Mouse (Mus musculus) limb, embryonic 11.5 days (tissue): Measurements from ENCODE around the gene Timm17b. TPM values are rescaled to one million over a fixed set of nuclear protein-coding genes. Genes with fewer than 3 reads are reported as not detected.

ENCODE experiments used
- ATAC-seq: fragments of 200-750 bp; cut with Nextera tagmentation; 2 replicates; pipeline ENCODE4 v1.8.0; 2017; ENCODE audit warnings: low read depth; ENCODE audit not compliant: insufficient number of reproducible peaks, low FRiP score, low TSS enrichment
- DNase-seq: peaks from one replicate; pipeline ENCODE4 v3.0.0-alpha.2; 2015; ENCODE audit warnings: low spot score
- H3K27ac ChIP-seq: fragments of 300-500 bp; sonication (generic); replicated peaks from 2 replicates; pipeline ENCODE4 v1.5.1; 2014; ENCODE audit warnings: low read depth, mild to moderate bottlenecking, low read length
- H3K27me3 ChIP-seq: fragments of 300-500 bp; sonication (generic); 2 replicates; pipeline ENCODE4 v1.6.1; 2014; ENCODE audit warnings: mild to moderate bottlenecking, low read length, mixed read lengths; ENCODE audit not compliant: control insufficient read depth, insufficient read depth
- H3K36me3 ChIP-seq: fragments of 300-500 bp; sonication (generic); 2 replicates; pipeline ENCODE4 v1.6.1; 2014; ENCODE audit warnings: mild to moderate bottlenecking, low read length, moderate library complexity, mixed read lengths; ENCODE audit not compliant: control insufficient read depth, insufficient read depth
- H3K4me1 ChIP-seq: fragments of 300-500 bp; sonication (generic); 2 replicates; pipeline ENCODE4 v1.6.1; 2014; ENCODE audit warnings: low read length, mixed read lengths; ENCODE audit not compliant: control insufficient read depth, insufficient read depth
- H3K4me2 ChIP-seq: fragments of 300-500 bp; sonication (generic); 2 replicates; pipeline ENCODE4 v1.6.1; 2014; ENCODE audit warnings: low read depth, mild to moderate bottlenecking, moderate library complexity; ENCODE audit not compliant: severe bottlenecking
- H3K4me3 ChIP-seq: fragments of 300-500 bp; sonication (generic); 2 replicates; pipeline ENCODE4 v1.5.1; 2014; ENCODE audit warnings: low read depth, low read length
- H3K9ac ChIP-seq: fragments of 300-500 bp; sonication (generic); 2 replicates; pipeline ENCODE4 v1.6.1; 2014; ENCODE audit warnings: mild to moderate bottlenecking, low read length
- H3K9me3 ChIP-seq: fragments of 300-500 bp; sonication (generic); 2 replicates; pipeline ENCODE4 v1.6.1; 2016; ENCODE audit warnings: low read length; ENCODE audit not compliant: control insufficient read depth
- WGBS: fragments of 180-500 bp; shearing (Covaris S2); extraction: QIAGEN DNeasy Blood & Tissue Kit; methylation state at CpG from one replicate; pipeline ENCODE4 v1.1.7; 2014; 5-methylcytosine and 5-hydroxymethylcytosine counted together
- polyA plus RNA-seq: library from polyadenylated mRNA; unstranded; fragments of >200 nt; fragmentation: Nextera tagmentation; extraction: Ambion mirVana; gene quantifications from 2 replicates; pipeline ENCODE4 v1.2.1, GENCODE M21; 2014

Gene Timm17b
- polyA plus RNA-seq, 1 experiment from 2014 or later = 195 TPM

GRCm38 (mm10) chrX:7927116-7927515 lies 28.0 kb downstream of the Timm17b start:
- Histone ChIP-seq H3K27me3 (peaks cover 47% of the 10 kb centered on the region), H3K27ac (no peak overlapping the region), H3K4me1 (no peaks in the 10 kb centered on the region), H3K9me3 (no peaks in the 10 kb centered on the region; the same call in 1 of the 2 replicates), H3K4me2 (no peak overlapping the region), H3K4me3 (no peak overlapping the region), H3K36me3 (no peaks in the 10 kb centered on the region; the same call in 1 of the 2 replicates), H3K9ac (no peak overlapping the region)
- ATAC-seq = no peak
- WGBS = 24% methylated on average over 10 of the region's 10 CpGs
- no peak for DNase-seq

- Histone ChIP-seq H3K27ac (no peak within 1 kb of the TSS), H3K27me3 (peaks cover 37% of the 10 kb centered on the region)
These were observed 29.2 kb downstream of the Timm17b start, which contains the start of gene Eras for GRCm38 (mm10) chrX:7928270-7928790. Gene Eras (minus strand): TSS chrX:7928607.

GRCm38 (mm10) chrX:7936874-7937273 lies 37.7 kb downstream of the Timm17b start:
- WGBS = 43% methylated on average over 11 of the region's 11 CpGs
- Histone ChIP-seq H3K4me1 (no peaks in the 10 kb centered on the region), H3K4me3 (no peak overlapping the region), H3K27ac (no peak overlapping the region), H3K9me3 (no peaks in the 10 kb centered on the region), H3K4me2 (no peak overlapping the region), H3K27me3 (no peaks in the 10 kb centered on the region), H3K9ac (no peak overlapping the region), H3K36me3 (peaks cover 2% of the 10 kb centered on the region; the same call in 1 of the 2 replicates)
- ATAC-seq (no peak), DNase-seq (no peak)

More at GRCm38 (mm10) chrX:7928270-7928790, 29.2 kb downstream of the Timm17b start, which contains the start of gene Eras:
- ATAC-seq (no peak), DNase-seq (no peak)
- no peak within 1 kb of the TSS for H3K4me3 ChIP-seq
- no peaks in the 10 kb centered on the region; the same call in 1 of the 2 replicates for H3K36me3 ChIP-seq
- H3K9me3 ChIP-seq = no peaks in the 10 kb centered on the region; the same call in 1 of the 2 replicates
- no peaks in the 10 kb centered on the region for H3K4me1 ChIP-seq
- WGBS = 16% methylated on average over 15 of the region's 19 CpGs
- no peak within 1 kb of the TSS for H3K9ac ChIP-seq
- no peak within 1 kb of the TSS for H3K4me2 ChIP-seq

GRCm38 (mm10) chrX:7937667-7938066 lies 38.5 kb downstream of the Timm17b start:
- Histone ChIP-seq H3K4me2 (no peak overlapping the region), H3K27me3 (no peaks in the 10 kb centered on the region), H3K4me3 (no peak overlapping the region), H3K36me3 (peaks cover 2% of the 10 kb centered on the region; the same call in 1 of the 2 replicates), H3K9ac (no peak overlapping the region), H3K27ac (no peak overlapping the region), H3K4me1 (no peaks in the 10 kb centered on the region), H3K9me3 (no peaks in the 10 kb centered on the region)
- no peak for DNase-seq
- 89% methylated on average over 6 of the region's 6 CpGs for WGBS
- no peak for ATAC-seq

- no peaks in the 10 kb centered on the region for H3K9me3 ChIP-seq
- ATAC-seq = no peak
- no peaks in the 10 kb centered on the region for H3K27me3 ChIP-seq
- no peak overlapping the region for H3K27ac ChIP-seq
- no peak overlapping the region for H3K9ac ChIP-seq
- H3K4me3 ChIP-seq = no peak overlapping the region
- H3K36me3 ChIP-seq = no peaks in the 10 kb centered on the region
- no peak overlapping the region for H3K4me2 ChIP-seq
- DNase-seq = no peak
- 60% methylated on average over 8 of the region's 8 CpGs for WGBS
- H3K4me1 ChIP-seq = no peaks in the 10 kb centered on the region
These were observed 46.5 kb downstream of the Timm17b start for GRCm38 (mm10) chrX:7945618-7946017.

- H3K9ac ChIP-seq = peak within 1 kb of the TSS; percentile 58
- H3K9me3 ChIP-seq = no peaks in the 10 kb centered on the region
- WGBS = 18% methylated on average over 36 of the region's 37 CpGs
- H3K27ac ChIP-seq = no peak within 1 kb of the TSS
- peak; percentile 41 for ATAC-seq
- H3K4me3 ChIP-seq = peak within 1 kb of the TSS; percentile 36
- no peaks in the 10 kb centered on the region for H3K27me3 ChIP-seq
- H3K36me3 ChIP-seq = no peaks in the 10 kb centered on the region
- H3K4me1 ChIP-seq = no peaks in the 10 kb centered on the region
- peak within 1 kb of the TSS; percentile 50 for H3K4me2 ChIP-seq
- peak; percentile 23 for DNase-seq
These were observed 48.1 kb downstream of the Timm17b start, which contains the start of gene Hdac6 for GRCm38 (mm10) chrX:7947108-7947899. Gene Hdac6 (minus strand): TSS chrX:7947889.

- H3K36me3 ChIP-seq = no peaks in the 10 kb centered on the region
- H3K27me3 ChIP-seq = no peaks in the 10 kb centered on the region
- peak overlapping the region; percentile 26 for H3K4me3 ChIP-seq
- WGBS = 16% methylated on average over 38 of the region's 38 CpGs
- no peak overlapping the region for H3K27ac ChIP-seq
- peak; percentile 91 for DNase-seq
- H3K9ac ChIP-seq = peak overlapping the region; percentile 58
- H3K4me1 ChIP-seq = no peaks in the 10 kb centered on the region
- H3K9me3 ChIP-seq = no peaks in the 10 kb centered on the region
- ATAC-seq = peak; percentile 99; the same call in 1 of the 2 replicates
- peak overlapping the region; percentile 31 for H3K4me2 ChIP-seq
These were observed 48.8 kb downstream of the Timm17b start for GRCm38 (mm10) chrX:7947900-7948492.

- Histone ChIP-seq H3K4me2 (no peak overlapping the region), H3K27ac (no peak overlapping the region), H3K4me1 (no peaks in the 10 kb centered on the region), H3K27me3 (no peaks in the 10 kb centered on the region), H3K36me3 (no peaks in the 10 kb centered on the region), H3K4me3 (no peak overlapping the region), H3K9ac (no peak overlapping the region), H3K9me3 (no peaks in the 10 kb centered on the region)
- ATAC-seq (no peak), DNase-seq (no peak)
- 87% methylated on average over 7 of the region's 7 CpGs for WGBS
These were observed 50.9 kb downstream of the Timm17b start for GRCm38 (mm10) chrX:7950091-7950490.
